ENCODE assay signal across 1 mouse cellular context in the genomic region with DNA sequence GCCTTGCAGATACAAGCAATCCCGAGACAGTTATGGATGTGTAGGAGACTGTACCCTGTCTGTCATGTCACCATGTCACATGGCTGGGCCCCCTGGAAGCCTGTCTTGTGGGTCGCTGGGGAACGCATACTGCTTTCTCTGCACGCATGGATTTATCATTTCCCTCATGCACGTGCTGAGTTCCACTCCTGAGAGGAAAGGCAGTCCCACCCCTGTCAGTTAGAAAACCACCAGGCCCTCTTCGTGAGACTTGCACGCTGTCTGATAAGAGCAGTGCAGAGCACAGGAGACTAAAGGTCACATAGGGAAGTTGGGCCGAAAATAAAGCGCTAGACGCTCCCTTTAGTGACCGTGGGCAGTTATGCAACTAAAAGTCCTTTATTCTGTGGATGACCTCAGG.
TF ChIP-seq lines count a peak whose summit lies in the region.

No protein-coding gene starts in this region.

TF ChIP-seq in MEL, 35 proteins besides CTCF, POLR2A, EP300 and RAD21 (continued from another document):
- 0 out of 2 replicates have a peak, but pooled peaks have one; percentile 52 for TF ChIP-seq MEF2A (IDR thresholded peaks at IDR 0.05; ENCODE audit: extremely low read depth, insufficient replicate concordance, low read depth, low read length, poor library complexity, severe bottlenecking)
- TF ChIP-seq HCFC1 (IDR thresholded peaks at IDR 0.05; ENCODE audit: low read depth, low read length): peak; percentile 64; the same call in 1 of the 2 replicates
- TF ChIP-seq NELFE (IDR thresholded peaks at IDR 0.05; ENCODE audit: low read depth, low read length): peak; percentile 45; the same call in 1 of the 2 replicates
